Mouse (Mus musculus) MEL (cell line): ENCODE results near the gene Sec61g.

ENCODE experiments used
- CHD1 ChIP-seq: IDR thresholded peaks from 2 replicates; pipeline ENCODE4 v1.6.1; 2012; ENCODE audit warnings: low read depth, mild to moderate bottlenecking, inconsistent platforms, low read length, improper control_type of control experiment
- CTCF ChIP-seq, 3 experiments: IDR thresholded peaks in 2 of 3; conservative IDR thresholded peaks in 1 of 3; 2 replicates each; pipeline ENCODE4 v1.5.1; 2011 to 2012; ENCODE audit warnings: low read length in 3 of 3, low read depth in 2 of 3, mild to moderate bottlenecking in 2 of 3, improper control_type of control experiment in 1 of 3, inconsistent platforms in 1 of 3, mixed read lengths in 1 of 3, moderate library complexity in 1 of 3; ENCODE audit not compliant: control insufficient read depth in 1 of 3, insufficient read depth in 1 of 3, poor library complexity in 1 of 3, severe bottlenecking in 1 of 3
- EP300 ChIP-seq, 2 experiments: IDR thresholded peaks; 2 replicates each; pipeline ENCODE4 v1.6.1; 2011; ENCODE audit warnings: improper control_type of control experiment in 2 of 2, low read length in 2 of 2, low read depth in 1 of 2, mild to moderate bottlenecking in 1 of 2
- MYC ChIP-seq: IDR thresholded peaks from 2 replicates; pipeline ENCODE4 v1.6.1; 2011; ENCODE audit warnings: low read depth, mild to moderate bottlenecking, low read length, improper control_type of control experiment, moderate library complexity
- POLR2A ChIP-seq, 2 experiments: IDR thresholded peaks; 2 replicates each; pipeline ENCODE4 v1.6.1; 2011 to 2012; ENCODE audit warnings: low read length in 2 of 2, mild to moderate bottlenecking in 2 of 2, control low read depth in 1 of 2, improper control_type of control experiment in 1 of 2, low read depth in 1 of 2, moderate library complexity in 1 of 2; ENCODE audit not compliant: control insufficient read depth in 1 of 2, insufficient read depth in 1 of 2, poor library complexity in 1 of 2
- TBP ChIP-seq: IDR thresholded peaks from 2 replicates; pipeline ENCODE4 v1.8.0; 2011; ENCODE audit warnings: low read depth, low read length, improper control_type of control experiment
- ZMIZ1 ChIP-seq: IDR thresholded peaks from 2 replicates; pipeline ENCODE4 v1.6.1; 2012; ENCODE audit warnings: low read depth, mild to moderate bottlenecking, inconsistent platforms, low read length, improper control_type of control experiment, moderate library complexity

DNA sequence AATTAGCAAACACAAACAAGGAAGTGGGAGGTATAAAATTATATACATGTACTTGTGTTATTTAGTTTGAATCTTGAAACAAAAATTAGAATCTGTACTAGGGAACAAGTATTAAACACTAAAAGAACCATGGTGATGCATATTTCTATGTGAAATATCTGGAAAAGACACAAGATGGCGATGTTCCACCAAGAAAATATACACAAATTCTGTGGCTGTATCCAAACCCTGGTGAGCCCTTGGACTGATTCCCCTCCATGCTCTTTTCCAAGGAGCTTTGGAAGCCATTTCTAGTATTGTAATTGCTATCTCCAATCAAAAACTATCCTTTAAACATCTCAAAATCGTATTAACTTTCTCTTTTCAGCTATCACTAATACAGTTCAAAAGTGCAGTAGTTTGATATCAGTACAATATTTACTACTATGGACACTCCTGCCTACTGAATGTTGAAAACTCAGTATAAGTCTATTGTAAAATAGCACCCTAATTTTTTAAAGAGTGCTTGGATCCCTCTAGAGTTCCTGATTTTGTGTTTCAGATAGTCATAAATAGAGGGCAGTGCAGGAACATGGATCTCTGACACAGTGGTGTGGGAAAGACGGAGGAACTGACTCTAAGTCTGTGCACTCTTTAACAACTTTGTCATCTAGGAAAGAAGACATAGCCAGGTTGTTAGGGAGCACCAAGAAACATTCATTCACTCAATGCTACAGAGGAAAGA is 16.8 kb upstream of the Sec61g start:
- TF ChIP-seq ZMIZ1 (no peak), POLR2A (IDR thresholded peaks at IDR 0.05; ENCODE audit: control insufficient read depth in 1 of 2, insufficient read depth in 1 of 2, low read depth in 1 of 2, low read length in 2 of 2, poor library complexity in 1 of 2) (no peak), CTCF (IDR thresholded peaks at IDR 0.05 in 2 of 3, conservative IDR thresholded peaks at IDR 0.05 in 1 of 3; ENCODE audit: control insufficient read depth in 1 of 3, insufficient read depth in 1 of 3, low read depth in 2 of 3, low read length in 3 of 3, poor library complexity in 1 of 3, severe bottlenecking in 1 of 3) (peak; percentile 16 to 70 (median 26); a peak in 3 of 6 replicates), MYC (no peak), CHD1 (no peak), TBP (no peak), EP300 (IDR thresholded peaks at IDR 0.05; ENCODE audit: low read depth in 1 of 2, low read length in 2 of 2) (no peak)
